Mouse (Mus musculus) limb, embryonic 13.5 days (tissue): ENCODE measurements around the gene Cope. TPM values are rescaled to one million over a fixed set of nuclear protein-coding genes. Genes with fewer than 3 reads are reported as not detected.

Experiments used
- ATAC-seq: fragments of 200-750 bp; cut with Nextera tagmentation; 2 replicates; pipeline ENCODE4 v1.8.0; 2017; ENCODE audit warnings: low read depth, moderate number of reproducible peaks, moderate TSS enrichment; ENCODE audit not compliant: low FRiP score
- H3K27ac ChIP-seq: fragments of 300-500 bp; sonication (generic); 2 replicates; pipeline ENCODE4 v1.5.1; 2015; ENCODE audit warnings: inconsistent platforms, mild to moderate bottlenecking, moderate library complexity
- H3K27me3 ChIP-seq: fragments of 300-500 bp; sonication (generic); 2 replicates; pipeline ENCODE4 v1.6.1; 2015; ENCODE audit warnings: mild to moderate bottlenecking, inconsistent platforms
- H3K36me3 ChIP-seq: fragments of 300-500 bp; sonication (generic); 2 replicates; pipeline ENCODE4 v1.6.1; 2015; ENCODE audit warnings: inconsistent platforms, mild to moderate bottlenecking, moderate library complexity
- H3K4me1 ChIP-seq: fragments of 300-500 bp; sonication (generic); 2 replicates; pipeline ENCODE4 v1.6.1; 2015; ENCODE audit warnings: inconsistent platforms
- H3K4me2 ChIP-seq: fragments of 300-500 bp; sonication (generic); replicated peaks from 2 replicates; pipeline ENCODE4 v1.6.1; 2015; ENCODE audit warnings: inconsistent platforms, mild to moderate bottlenecking, moderate library complexity
- H3K4me3 ChIP-seq: fragments of 300-500 bp; sonication (generic); 2 replicates; pipeline ENCODE4 v1.5.1; 2015; ENCODE audit warnings: moderate library complexity, mild to moderate bottlenecking, inconsistent platforms
- H3K9ac ChIP-seq: fragments of 300-500 bp; sonication (generic); 2 replicates; pipeline ENCODE4 v1.6.1; 2015; ENCODE audit warnings: mild to moderate bottlenecking, inconsistent platforms
- H3K9me3 ChIP-seq: fragments of 300-500 bp; sonication (generic); 2 replicates; pipeline ENCODE4 v1.6.1; 2016; ENCODE audit warnings: inconsistent platforms
- WGBS: fragments of 180-500 bp; shearing (Covaris S2); methylation state at CpG from one replicate; pipeline ENCODE4 v1.1.7; 2015; 5-methylcytosine and 5-hydroxymethylcytosine counted together
- polyA plus RNA-seq: library from polyadenylated mRNA; unstranded; fragments of >200 nt; fragmentation: Nextera tagmentation; extraction: Ambion mirVana; gene quantifications from 2 replicates; pipeline ENCODE4 v1.2.1, GENCODE M21; 2015

The Cope gene
- polyA plus RNA-seq, result 340 and 345 TPM in 2 replicates

GRCm38 (mm10) chr8:70302358-70302890 lies at the start of gene Cope, which contains the start of gene Ddx49:
Cope (plus strand) TSS chr8:70302518.
Ddx49 (minus strand) TSS chr8:70302489.
- Histone ChIP-seq H3K4me1 (peaks cover 28% of the 10 kb centered on the region), H3K36me3 (peaks cover 61% of the 10 kb centered on the region), H3K9me3 (no peaks in the 10 kb centered on the region), H3K4me2 (peak within 1 kb of the TSS; percentile 94), H3K4me3 (peak within 1 kb of the TSS; percentile 68), H3K27me3 (no peaks in the 10 kb centered on the region), H3K9ac (peak within 1 kb of the TSS; percentile 82), H3K27ac (no peak within 1 kb of the TSS)
- peak; percentile 93 for ATAC-seq
- WGBS, result under 1% methylated on average over 40 of the region's 40 CpGs

DNA sequence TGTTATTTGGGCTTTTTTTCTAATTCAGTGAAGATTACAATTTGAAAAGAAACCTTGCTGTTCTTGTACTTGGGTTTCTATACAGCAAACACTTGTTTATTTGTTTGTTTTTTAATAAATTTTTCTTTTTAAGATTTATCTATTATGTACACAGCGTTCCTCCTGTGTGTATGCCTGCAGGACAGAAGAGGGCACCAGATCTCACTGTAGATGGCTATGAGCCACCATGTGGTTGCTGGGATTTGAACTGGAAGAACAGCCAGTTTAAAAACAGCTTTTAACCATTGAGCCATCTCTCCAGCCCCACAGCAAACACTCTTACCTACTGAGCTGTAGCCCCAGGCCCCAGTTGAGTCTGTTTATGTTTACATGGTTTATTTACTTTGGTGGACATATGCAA lies 47.7 kb upstream of the Cope start:
- ATAC-seq, result no peak
- WGBS, result 81% methylated on average over 1 of the region's 1 CpGs
- Histone ChIP-seq H3K27ac (no peak overlapping the region), H3K36me3 (peaks cover 99% of the 10 kb centered on the region), H3K27me3 (no peaks in the 10 kb centered on the region), H3K4me2 (no peak overlapping the region), H3K9me3 (no peaks in the 10 kb centered on the region), H3K4me3 (no peak overlapping the region), H3K9ac (no peak overlapping the region), H3K4me1 (no peaks in the 10 kb centered on the region)

GRCm38 (mm10) chr8:70257456-70257855 lies 44.9 kb upstream of the Cope start:
- Histone ChIP-seq H3K9me3 (no peaks in the 10 kb centered on the region), H3K9ac (no peak overlapping the region), H3K36me3 (peaks cover 99% of the 10 kb centered on the region), H3K4me2 (no peak overlapping the region), H3K4me1 (no peaks in the 10 kb centered on the region), H3K4me3 (no peak overlapping the region), H3K27me3 (no peaks in the 10 kb centered on the region), H3K27ac (no peak overlapping the region)
- no peak for ATAC-seq
- 87% methylated on average over 3 of the region's 3 CpGs for WGBS

DNA sequence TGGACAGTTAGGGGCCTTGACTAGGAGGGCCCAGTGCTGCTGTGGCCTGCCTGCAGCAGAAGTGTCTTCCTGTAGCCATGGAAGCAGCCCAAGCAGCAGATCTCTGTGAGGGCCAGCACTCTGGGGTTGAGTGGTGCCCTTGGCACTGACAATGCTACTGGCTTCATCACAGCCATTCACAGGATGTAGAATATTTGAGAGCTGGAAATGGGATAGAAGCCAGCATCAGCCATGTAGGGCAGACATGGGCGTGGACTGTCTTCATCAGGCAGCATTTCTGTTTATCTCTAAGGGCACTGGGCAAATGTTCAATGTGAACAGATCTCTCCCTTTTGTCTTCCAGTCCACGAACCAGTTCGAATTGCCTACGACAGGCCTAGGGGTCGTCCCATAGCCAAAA lies 43.7 kb upstream of the Cope start:
- H3K9ac ChIP-seq, result no peak overlapping the region
- no peak overlapping the region for H3K4me3 ChIP-seq
- WGBS, result 93% methylated on average over 5 of the region's 5 CpGs
- no peaks in the 10 kb centered on the region for H3K27me3 ChIP-seq
- no peak overlapping the region for H3K27ac ChIP-seq
- no peak overlapping the region for H3K4me2 ChIP-seq
- no peaks in the 10 kb centered on the region for H3K4me1 ChIP-seq
- no peak for ATAC-seq
- peaks cover 99% of the 10 kb centered on the region for H3K36me3 ChIP-seq
- H3K9me3 ChIP-seq, result no peaks in the 10 kb centered on the region

GRCm38 (mm10) chr8:70259043-70259442 lies 43.3 kb upstream of the Cope start:
- 96% methylated on average over 2 of the region's 2 CpGs for WGBS

DNA sequence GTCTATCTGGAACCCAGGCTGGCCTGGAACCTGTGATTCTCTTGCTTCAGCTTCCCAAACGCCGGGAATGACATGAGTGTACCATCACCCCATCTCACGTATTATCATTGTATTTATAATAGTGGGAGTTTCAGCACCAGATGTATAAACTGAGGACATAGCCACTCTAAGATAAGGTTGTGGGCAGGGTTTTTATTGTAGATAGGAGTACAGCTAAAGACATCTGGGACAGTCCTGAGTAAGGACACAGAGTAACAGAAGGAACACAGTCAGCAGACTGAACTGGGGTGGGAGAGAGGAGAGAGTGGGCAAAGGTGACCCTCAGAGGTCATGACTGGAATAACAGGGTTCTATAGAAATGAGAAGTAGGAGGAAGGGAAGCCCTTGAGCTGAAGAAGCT lies 34.6 kb upstream of the Cope start:
- WGBS, result 86% methylated on average over 3 of the region's 3 CpGs

More at GRCm38 (mm10) chr8:70259043-70259442, 43.3 kb upstream of the Cope start:
- H3K4me1 ChIP-seq, result no peaks in the 10 kb centered on the region
- H3K27ac ChIP-seq, result no peak overlapping the region
- H3K9me3 ChIP-seq, result no peaks in the 10 kb centered on the region
- no peak for ATAC-seq
- H3K4me2 ChIP-seq, result no peak overlapping the region
- no peaks in the 10 kb centered on the region for H3K27me3 ChIP-seq
- H3K36me3 ChIP-seq, result peaks cover 99% of the 10 kb centered on the region
- no peak overlapping the region for H3K9ac ChIP-seq
- no peak overlapping the region for H3K4me3 ChIP-seq

DNA sequence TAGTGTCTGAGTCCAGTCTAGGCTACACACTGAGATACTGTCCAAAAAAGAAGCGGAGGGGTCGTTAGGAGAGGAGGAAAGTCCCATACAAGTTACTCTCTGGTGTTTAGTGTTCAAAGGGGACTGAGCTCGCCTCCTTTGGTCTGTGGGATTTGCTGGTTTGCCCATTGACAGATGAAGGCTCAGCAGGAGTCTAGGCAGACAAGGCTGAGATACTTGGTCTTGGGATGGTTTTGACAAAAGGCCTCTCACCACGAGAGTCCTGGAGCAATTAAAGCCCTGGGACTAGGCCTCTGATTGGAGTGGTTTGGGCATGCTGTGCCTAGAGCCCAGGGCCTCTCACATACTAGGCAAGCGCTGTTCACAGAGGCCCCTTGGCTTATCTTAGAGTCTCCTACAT lies 34.0 kb upstream of the Cope start:
- no peak overlapping the region for H3K4me2 ChIP-seq
- H3K4me3 ChIP-seq, result no peak overlapping the region
- 61% methylated on average over 5 of the region's 5 CpGs for WGBS
- H3K27me3 ChIP-seq, result no peaks in the 10 kb centered on the region
- peaks cover 36% of the 10 kb centered on the region for H3K36me3 ChIP-seq
- no peaks in the 10 kb centered on the region for H3K9me3 ChIP-seq
- no peaks in the 10 kb centered on the region for H3K4me1 ChIP-seq
- H3K9ac ChIP-seq, result no peak overlapping the region
- no peak for ATAC-seq
- H3K27ac ChIP-seq, result no peak overlapping the region

More for the DNA sequence above, 34.6 kb upstream of the Cope start:
- no peak overlapping the region for H3K4me3 ChIP-seq
- H3K27me3 ChIP-seq, result no peaks in the 10 kb centered on the region
- no peak for ATAC-seq
- H3K27ac ChIP-seq, result no peak overlapping the region
- no peaks in the 10 kb centered on the region for H3K9me3 ChIP-seq
- no peaks in the 10 kb centered on the region for H3K4me1 ChIP-seq
- H3K9ac ChIP-seq, result no peak overlapping the region
- H3K4me2 ChIP-seq, result no peak overlapping the region
- peaks cover 42% of the 10 kb centered on the region for H3K36me3 ChIP-seq

DNA sequence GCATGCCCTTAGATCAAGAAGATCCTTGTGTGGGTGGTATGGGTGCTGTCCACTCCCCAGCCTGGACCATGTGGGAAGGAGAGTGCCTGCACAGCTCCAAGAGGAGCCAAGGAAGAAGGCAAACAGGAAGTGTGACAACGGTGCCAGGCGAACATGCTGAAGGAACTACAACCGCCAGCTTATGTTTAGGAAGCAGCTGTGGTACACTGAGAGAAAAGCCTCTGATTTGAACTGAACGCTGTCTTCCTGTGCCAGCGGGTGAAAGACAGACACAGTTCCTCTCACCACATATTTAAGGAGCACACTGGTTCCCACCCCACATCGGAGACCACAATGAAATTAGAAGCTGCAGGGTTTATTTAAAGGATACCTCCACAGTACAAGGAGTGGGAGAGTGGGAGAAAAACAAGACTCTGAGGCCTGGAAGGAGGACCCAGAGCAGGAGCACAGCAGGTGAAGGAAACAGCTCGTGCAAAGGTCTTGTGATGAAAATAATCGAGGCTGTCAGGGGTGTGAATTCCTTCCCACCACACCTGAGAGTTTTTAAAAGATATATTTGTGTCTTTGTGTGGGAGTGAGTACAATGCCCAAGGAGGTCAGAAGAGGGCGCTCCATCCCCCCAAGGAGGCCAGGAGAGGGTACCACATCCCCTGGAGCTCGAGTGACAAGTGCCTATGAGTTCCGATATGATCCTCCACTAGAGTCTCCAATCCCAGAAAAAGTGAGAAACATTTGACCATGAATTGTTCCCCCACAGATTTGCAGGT lies 33.3 kb upstream of the Cope start:
- no peaks in the 10 kb centered on the region for H3K4me1 ChIP-seq
- H3K27me3 ChIP-seq, result no peaks in the 10 kb centered on the region
- WGBS, result 57% methylated on average over 11 of the region's 11 CpGs
- peaks cover 29% of the 10 kb centered on the region for H3K36me3 ChIP-seq
- no peak overlapping the region for H3K4me3 ChIP-seq
- no peak overlapping the region for H3K9ac ChIP-seq
- no peak overlapping the region for H3K4me2 ChIP-seq
- ATAC-seq, result no peak
- H3K9me3 ChIP-seq, result no peaks in the 10 kb centered on the region
- no peak overlapping the region for H3K27ac ChIP-seq

GRCm38 (mm10) chr8:70272949-70273348 lies 29.4 kb upstream of the Cope start:
- ATAC-seq, result no peak
- no peaks in the 10 kb centered on the region for H3K36me3 ChIP-seq
- no peaks in the 10 kb centered on the region for H3K27me3 ChIP-seq
- no peak overlapping the region for H3K4me3 ChIP-seq
- H3K4me2 ChIP-seq, result no peak overlapping the region
- H3K9ac ChIP-seq, result no peak overlapping the region
- WGBS, result 53% methylated on average over 3 of the region's 3 CpGs
- no peak overlapping the region for H3K27ac ChIP-seq
- H3K9me3 ChIP-seq, result no peaks in the 10 kb centered on the region
- H3K4me1 ChIP-seq, result 0 out of 2 replicates have a peak, but pooled peaks cover under 1% of the 10 kb centered on the region

- no peak overlapping the region for H3K9ac ChIP-seq
- no peaks in the 10 kb centered on the region for H3K36me3 ChIP-seq
- no peaks in the 10 kb centered on the region for H3K9me3 ChIP-seq
- no peak overlapping the region for H3K27ac ChIP-seq
- ATAC-seq, result no peak
- no peak overlapping the region for H3K4me2 ChIP-seq
- H3K27me3 ChIP-seq, result no peaks in the 10 kb centered on the region
- 0 out of 2 replicates have a peak, but pooled peaks cover 5% of the 10 kb centered on the region for H3K4me1 ChIP-seq
- H3K4me3 ChIP-seq, result no peak overlapping the region
These were observed 28.0 kb upstream of the Cope start for GRCm38 (mm10) chr8:70274350-70274749.

DNA sequence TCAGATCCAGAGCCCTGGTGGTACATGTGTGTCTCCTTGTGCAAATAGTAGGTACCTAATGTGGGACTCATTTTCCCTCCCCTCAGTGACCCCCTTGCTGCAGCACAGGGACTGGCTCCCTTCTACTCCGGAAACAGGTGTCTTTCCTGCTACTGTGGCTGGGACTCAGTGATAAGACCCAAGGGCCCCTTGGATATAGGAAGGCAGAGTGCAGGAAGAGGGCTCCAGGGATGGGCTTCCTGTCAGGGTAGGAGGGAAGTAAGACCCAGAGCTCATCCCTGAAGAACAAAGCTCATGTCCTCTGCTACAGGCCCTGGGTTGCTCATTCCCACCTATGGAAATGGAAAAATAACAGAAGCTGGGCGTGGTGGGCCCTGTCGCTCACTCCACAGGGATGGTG lies 25.8 kb upstream of the Cope start:
- Histone ChIP-seq H3K27ac (no peak overlapping the region), H3K27me3 (no peaks in the 10 kb centered on the region), H3K36me3 (no peaks in the 10 kb centered on the region), H3K9ac (no peak overlapping the region), H3K9me3 (no peaks in the 10 kb centered on the region), H3K4me3 (no peak overlapping the region), H3K4me1 (0 out of 2 replicates have a peak, but pooled peaks cover 5% of the 10 kb centered on the region), H3K4me2 (no peak overlapping the region)
- ATAC-seq, result no peak
- WGBS, result 65% methylated on average over 3 of the region's 3 CpGs

- ATAC-seq, result no peak
- no peak overlapping the region for H3K4me3 ChIP-seq
- no peak overlapping the region for H3K4me2 ChIP-seq
- WGBS, result 61% methylated on average over 15 of the region's 15 CpGs
- H3K9me3 ChIP-seq, result no peaks in the 10 kb centered on the region
- H3K27me3 ChIP-seq, result no peaks in the 10 kb centered on the region
- no peaks in the 10 kb centered on the region for H3K36me3 ChIP-seq
- H3K4me1 ChIP-seq, result peaks cover 10% of the 10 kb centered on the region; the same call in 1 of the 2 replicates
- H3K9ac ChIP-seq, result peak overlapping the region; percentile 27; the same call in 1 of the 2 replicates
- no peak overlapping the region for H3K27ac ChIP-seq
These were observed 24.1 kb upstream of the Cope start for GRCm38 (mm10) chr8:70278175-70278574.
